Comparison of ENCODE assay signal across 21 mouse cellular contexts in the genomic region with DNA sequence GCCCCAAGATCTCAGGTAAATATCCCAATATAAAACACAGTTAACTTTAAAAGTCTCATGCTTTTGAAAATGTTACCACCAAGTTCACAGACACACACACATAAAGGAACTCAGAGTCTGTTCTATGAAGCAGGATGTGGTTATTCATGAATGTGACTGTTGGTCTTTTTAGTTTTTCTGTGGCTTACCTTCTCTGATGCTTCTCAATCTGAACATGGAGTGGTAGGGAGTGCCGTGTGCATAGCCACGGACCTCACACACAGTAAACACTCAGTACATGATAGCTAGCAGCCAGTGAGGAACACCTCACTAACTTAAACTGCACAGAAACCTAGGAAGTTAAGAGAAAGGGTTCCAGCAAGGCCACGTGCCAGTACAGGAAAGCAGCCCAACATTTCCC.
DNase-seq lines count a peak whose midpoint lies in the region; ATAC-seq and TF ChIP-seq lines count a peak whose summit lies in the region.
"Had no signal": no experiment of that assay in that cellular context is flagged by ENCODE, and none has a peak within 500 bp of the region (broad histone marks: within the 10 kb centered on the region; RNA-seq: fewer than 3 reads in every experiment).

No protein-coding gene starts in this region.

- H3K4me2 ChIP-seq in forebrain, postnatal 0 days (ENCODE audit: low read depth): no peak overlapping the region
- no peak overlapping the region for H3K4me2 ChIP-seq in hindbrain, embryonic 12.5 days (replicated peaks)
- H3K4me2 ChIP-seq: embryonic facial prominence, embryonic 13.5 days; forebrain, embryonic 15.5 days; heart, embryonic 11.5 days; hindbrain, embryonic 13.5 days; intestine, embryonic 15.5 days; kidney, embryonic 15.5 days; limb, embryonic 12.5 days; liver, embryonic 12.5 days had no signal

- no peaks in the 10 kb centered on the region for H3K36me3 ChIP-seq in forebrain, postnatal 0 days (ENCODE audit: insufficient read depth)
- H3K36me3 ChIP-seq in hindbrain, embryonic 12.5 days: no peaks in the 10 kb centered on the region
- H3K36me3 ChIP-seq: embryonic facial prominence, embryonic 13.5 days; forebrain, embryonic 15.5 days; hindbrain, embryonic 13.5 days; intestine, embryonic 15.5 days; kidney, embryonic 15.5 days; limb, embryonic 12.5 days; liver, embryonic 12.5 days had no signal

- H3K9ac ChIP-seq in forebrain, postnatal 0 days: no peak overlapping the region
- H3K9ac ChIP-seq in hindbrain, embryonic 12.5 days: no peak overlapping the region
- H3K9ac ChIP-seq: embryonic facial prominence, embryonic 13.5 days; forebrain, embryonic 15.5 days; hindbrain, embryonic 13.5 days; intestine, embryonic 15.5 days; kidney, embryonic 15.5 days; limb, embryonic 12.5 days; liver, embryonic 12.5 days had no signal

- no peaks in the 10 kb centered on the region for H3K27me3 ChIP-seq in forebrain, postnatal 0 days (ENCODE audit: insufficient read depth, low read length)
- no peaks in the 10 kb centered on the region for H3K27me3 ChIP-seq in hindbrain, embryonic 12.5 days
- H3K27me3 ChIP-seq: embryonic facial prominence, embryonic 13.5 days; forebrain, embryonic 15.5 days; hindbrain, embryonic 13.5 days; intestine, embryonic 15.5 days; liver, embryonic 12.5 days had no signal

- peak; percentile 95 for ATAC-seq in CD4-positive, CD25-positive, alpha-beta regulatory T cell, adult 4 months
- ATAC-seq in forebrain, postnatal 0 days: no peak
- ATAC-seq in hindbrain, embryonic 12.5 days (ENCODE audit: low FRiP score): no peak
- ATAC-seq: forebrain, embryonic 15.5 days; intestine, embryonic 15.5 days; liver, embryonic 12.5 days had no signal

- DNase-seq in CD4-positive helper T cell, adult 2 months (ENCODE audit: low read depth, low spot score): peak; percentile 79
- DNase-seq in naive thymus-derived CD4-positive, alpha-beta T cell, adult 2 months (ENCODE audit: low read depth): peak; percentile 86
- DNase-seq in thymus, postnatal 25 days: peak; percentile 26
- no peak for DNase-seq in forebrain, postnatal 0 days
- DNase-seq in embryo, embryonic 9.5 days (ENCODE audit: extremely low spot score): no peak
- DNase-seq: cerebellum, adult 9-11 months; heart, postnatal 10 days; kidney, postnatal 4 days; lung, adult 2 months; lung, postnatal 4 days; right cerebral cortex, postnatal 14 days had no signal

- no peak overlapping the region for H3K4me3 ChIP-seq in forebrain, postnatal 0 days (ENCODE audit: low read depth, low read length)
- no peak overlapping the region for H3K4me3 ChIP-seq in hindbrain, embryonic 12.5 days
- H3K4me3 ChIP-seq: embryonic facial prominence, embryonic 13.5 days; forebrain, embryonic 15.5 days; hindbrain, embryonic 13.5 days; intestine, embryonic 15.5 days; kidney, embryonic 15.5 days; limb, embryonic 12.5 days; liver, embryonic 12.5 days had no signal

- no peaks in the 10 kb centered on the region for H3K9me3 ChIP-seq in forebrain, postnatal 0 days (ENCODE audit: low read length)
- H3K9me3 ChIP-seq in hindbrain, embryonic 12.5 days (replicated peaks): no peaks in the 10 kb centered on the region
- H3K9me3 ChIP-seq: embryonic facial prominence, embryonic 13.5 days; forebrain, embryonic 15.5 days; hindbrain, embryonic 13.5 days; intestine, embryonic 15.5 days; kidney, embryonic 15.5 days; limb, embryonic 12.5 days; liver, embryonic 12.5 days had no signal

- WGBS in forebrain, postnatal 0 days: 74% methylated on average over 3 of the region's 3 CpGs
- 76% methylated on average over 3 of the region's 3 CpGs for WGBS in hindbrain, embryonic 12.5 days

- TF ChIP-seq CTCF in forebrain, postnatal 0 days (IDR thresholded peaks at IDR 0.05; ENCODE audit: low read depth): no peak

- no peak overlapping the region for H3K27ac ChIP-seq in forebrain, postnatal 0 days (ENCODE audit: low read depth, low read length)
- no peak overlapping the region for H3K27ac ChIP-seq in hindbrain, embryonic 12.5 days
- H3K27ac ChIP-seq: embryonic facial prominence, embryonic 13.5 days; forebrain, embryonic 15.5 days; hindbrain, embryonic 13.5 days; intestine, embryonic 15.5 days; kidney, embryonic 15.5 days; limb, embryonic 12.5 days; liver, embryonic 12.5 days had no signal

- H3K4me1 ChIP-seq in forebrain, postnatal 0 days (ENCODE audit: insufficient read depth): no peaks in the 10 kb centered on the region
- H3K4me1 ChIP-seq in hindbrain, embryonic 12.5 days: peaks cover 15% of the 10 kb centered on the region
- H3K4me1 ChIP-seq: embryonic facial prominence, embryonic 13.5 days; intestine, embryonic 15.5 days; liver, embryonic 12.5 days had no signal

Comparison
In these comparisons a context has a peak if more than half of its experiments do, and no peak if none do; other contexts are left out.
1. DNase-seq: peak in CD4-positive helper T cell, adult 2 months (single experiment), naive thymus-derived CD4-positive, alpha-beta T cell, adult 2 months (single experiment) and thymus, postnatal 25 days (single experiment); none in forebrain, postnatal 0 days (single experiment) and embryo, embryonic 9.5 days (single experiment).